Mouse (Mus musculus) limb, embryonic 14.5 days (tissue): ENCODE measurements around the gene Iqcn. TPM values are rescaled to one million over a fixed set of nuclear protein-coding genes. Genes with fewer than 3 reads are reported as not detected.

Experiments used
- ATAC-seq: fragments of 200-750 bp; cut with Nextera tagmentation; 2 replicates; pipeline ENCODE4 v1.8.0; 2017; ENCODE audit warnings: low read depth, moderate number of reproducible peaks, moderate TSS enrichment; ENCODE audit not compliant: low FRiP score
- DNase-seq: peaks from one replicate; pipeline ENCODE4 v3.0.0-alpha.2; 2015; ENCODE audit warnings: low spot score
- H3K27ac ChIP-seq: fragments of 300-500 bp; sonication (generic); replicated peaks from 2 replicates; pipeline ENCODE4 v1.5.1; 2014; ENCODE audit warnings: low read depth, mild to moderate bottlenecking, low read length, moderate library complexity, mixed read lengths
- H3K27me3 ChIP-seq: fragments of 300-500 bp; sonication (generic); 2 replicates; pipeline ENCODE4 v1.6.1; 2014; ENCODE audit warnings: low read length, mixed read lengths; ENCODE audit not compliant: control insufficient read depth, insufficient read depth
- H3K36me3 ChIP-seq: fragments of 300-500 bp; sonication (generic); 2 replicates; pipeline ENCODE4 v1.6.1; 2014; ENCODE audit warnings: mild to moderate bottlenecking, low read length, moderate library complexity, mixed read lengths; ENCODE audit not compliant: control insufficient read depth, insufficient read depth
- H3K4me1 ChIP-seq: fragments of 300-500 bp; sonication (generic); 2 replicates; pipeline ENCODE4 v1.6.1; 2014; ENCODE audit warnings: antibody characterized with exemption, low read length, mixed read lengths; ENCODE audit not compliant: control insufficient read depth, insufficient read depth
- H3K4me2 ChIP-seq: fragments of 300-500 bp; sonication (generic); replicated peaks from 2 replicates; pipeline ENCODE4 v1.6.1; 2014; ENCODE audit warnings: low read depth, mild to moderate bottlenecking, low read length, moderate library complexity; ENCODE audit not compliant: severe bottlenecking
- H3K4me3 ChIP-seq: fragments of 300-500 bp; sonication (generic); replicated peaks from 2 replicates; pipeline ENCODE4 v1.5.1; 2014; ENCODE audit warnings: low read length
- H3K9ac ChIP-seq: fragments of 300-500 bp; sonication (generic); 2 replicates; pipeline ENCODE4 v1.6.1; 2014; ENCODE audit warnings: mild to moderate bottlenecking, low read depth, low read length, moderate library complexity; ENCODE audit not compliant: severe bottlenecking
- H3K9me3 ChIP-seq: fragments of 300-500 bp; sonication (generic); 2 replicates; pipeline ENCODE4 v1.6.1; 2016; ENCODE audit warnings: low read length; ENCODE audit not compliant: control insufficient read depth
- POLR2A ChIP-seq: fragments of 200-500 bp; IDR thresholded peaks from 2 replicates; pipeline ENCODE4 v1.8.0; 2012; ENCODE audit warnings: inconsistent platforms, mild to moderate bottlenecking, moderate library complexity, borderline replicate concordance; ENCODE audit not compliant: insufficient read depth, insufficient read length; ENCODE audit errors: extremely low read depth
- WGBS: fragments of 180-500 bp; shearing (Covaris S2); extraction: QIAGEN DNeasy Blood & Tissue Kit; methylation state at CpG from one replicate; pipeline ENCODE4 v1.1.7; 2014; 5-methylcytosine and 5-hydroxymethylcytosine counted together
- polyA plus RNA-seq, 2 experiments: library from polyadenylated mRNA; depleted of rRNA in 1 of 2; stranded (reverse) in 1 of 2; unstranded in 1 of 2; fragments of >200 nt; fragmentation: Nextera tagmentation in 1 of 2; extraction: Ambion mirVana in 1 of 2; gene quantifications; 2 replicates each; pipeline versions ENCODE4 v1.2.1 to v1.2.3; 2012 to 2014

The Iqcn gene
- polyA plus RNA-seq, 2 experiments, result 0.04 to 0.10 TPM

GRCm38 (mm10) chr8:70709794-70710193, 6.5 kb downstream of the Iqcn start:
- no peak for TF ChIP-seq POLR2A
- H3K36me3 ChIP-seq, result no peaks in the 10 kb centered on the region
- no peaks in the 10 kb centered on the region for H3K9me3 ChIP-seq
- no peak for DNase-seq
- ATAC-seq, result no peak
- H3K4me3 ChIP-seq, result no peak overlapping the region
- H3K27ac ChIP-seq, result no peak overlapping the region
- H3K27me3 ChIP-seq, result no peaks in the 10 kb centered on the region
- no peak overlapping the region for H3K4me2 ChIP-seq
- WGBS, result 88% methylated on average over 9 of the region's 9 CpGs
- no peak overlapping the region for H3K9ac ChIP-seq
- no peaks in the 10 kb centered on the region for H3K4me1 ChIP-seq

GRCm38 (mm10) chr8:70710296-70710695, 7.0 kb downstream of the Iqcn start:
- WGBS, result 100% methylated on average over 1 of the region's 1 CpGs
- Histone ChIP-seq H3K4me2 (no peak overlapping the region), H3K36me3 (no peaks in the 10 kb centered on the region), H3K27ac (no peak overlapping the region), H3K4me1 (no peaks in the 10 kb centered on the region), H3K4me3 (no peak overlapping the region), H3K9ac (no peak overlapping the region), H3K27me3 (no peaks in the 10 kb centered on the region), H3K9me3 (no peaks in the 10 kb centered on the region)
- ATAC-seq, result no peak
- no peak for DNase-seq
- no peak for TF ChIP-seq POLR2A

- TF ChIP-seq POLR2A, result no peak
- Histone ChIP-seq H3K27me3 (no peaks in the 10 kb centered on the region), H3K27ac (no peak overlapping the region), H3K4me2 (no peak overlapping the region), H3K4me1 (no peaks in the 10 kb centered on the region), H3K4me3 (no peak overlapping the region), H3K9me3 (no peaks in the 10 kb centered on the region), H3K9ac (no peak overlapping the region), H3K36me3 (no peaks in the 10 kb centered on the region)
- ATAC-seq, result no peak
- DNase-seq, result no peak
- WGBS, result 86% methylated on average over 11 of the region's 11 CpGs
Observed at GRCm38 (mm10) chr8:70711041-70711440, 7.8 kb downstream of the Iqcn start.

GRCm38 (mm10) chr8:70713991-70714390, 10.7 kb downstream of the Iqcn start:
- no peak overlapping the region for H3K4me3 ChIP-seq
- H3K36me3 ChIP-seq, result no peaks in the 10 kb centered on the region
- WGBS, result 77% methylated on average over 7 of the region's 7 CpGs
- H3K9ac ChIP-seq, result no peak overlapping the region
- H3K27ac ChIP-seq, result no peak overlapping the region
- no peak overlapping the region for H3K4me2 ChIP-seq
- no peaks in the 10 kb centered on the region for H3K9me3 ChIP-seq
- no peak for TF ChIP-seq POLR2A
- H3K4me1 ChIP-seq, result no peaks in the 10 kb centered on the region
- no peak for ATAC-seq
- no peaks in the 10 kb centered on the region for H3K27me3 ChIP-seq
- DNase-seq, result no peak

- ATAC-seq, result no peak
- Histone ChIP-seq H3K4me1 (no peaks in the 10 kb centered on the region), H3K27ac (no peak overlapping the region), H3K4me2 (no peak overlapping the region), H3K4me3 (no peak overlapping the region), H3K9ac (no peak overlapping the region), H3K9me3 (no peaks in the 10 kb centered on the region), H3K36me3 (no peaks in the 10 kb centered on the region), H3K27me3 (no peaks in the 10 kb centered on the region)
- no peak for TF ChIP-seq POLR2A
- no peak for DNase-seq
- WGBS, result 42% methylated on average over 2 of the region's 2 CpGs
Observed at GRCm38 (mm10) chr8:70715086-70715485, 11.8 kb downstream of the Iqcn start.

GRCm38 (mm10) chr8:70716521-70717400, 13.5 kb downstream of the Iqcn start:
- DNase-seq (no peak), ATAC-seq (no peak)
- Histone ChIP-seq H3K36me3 (no peaks in the 10 kb centered on the region), H3K27me3 (no peaks in the 10 kb centered on the region), H3K4me1 (no peaks in the 10 kb centered on the region), H3K27ac (no peak overlapping the region), H3K9me3 (no peaks in the 10 kb centered on the region), H3K9ac (no peak overlapping the region), H3K4me2 (no peak overlapping the region), H3K4me3 (no peak overlapping the region)
- TF ChIP-seq POLR2A, result no peak
- WGBS, result 80% methylated on average over 40 of the region's 40 CpGs
